ENCODE assay signal across 10 mouse cellular contexts in genomic region chr9:22098993-22099696, GRCm38 (mm10). TPM values are rescaled to one million over a fixed set of nuclear protein-coding genes. Genes with fewer than 3 reads are reported as not detected.
A peak's percentile ranks its signal among the peaks of the same experiment; 100 is the strongest.
DNase-seq lines count a peak whose midpoint lies in the region; ATAC-seq and TF ChIP-seq lines count a peak whose summit lies in the region.
"Had no signal": no experiment of that assay in that cellular context is flagged by ENCODE, and none has a peak within 500 bp of the region (broad histone marks: within the 10 kb centered on the region; RNA-seq: fewer than 3 reads in every experiment).

Gene Cnn1, plus strand, starts transcription at chr9:22099216.

- WGBS in midbrain, embryonic 11.5 days: 11% methylated on average over 14 of the region's 14 CpGs
- 12% methylated on average over 14 of the region's 14 CpGs for WGBS in midbrain, postnatal 0 days

- no peaks in the 10 kb centered on the region for H3K9me3 ChIP-seq in midbrain, embryonic 11.5 days (ENCODE audit: control insufficient read depth, low read length)
- H3K9me3 ChIP-seq in midbrain, postnatal 0 days (ENCODE audit: low read length): no peaks in the 10 kb centered on the region

- peak; percentile 57 for DNase-seq in midbrain, embryonic 11.5 days (ENCODE audit: low spot score, missing footprints)
- no peak for DNase-seq in midbrain, postnatal 0 days (ENCODE audit: low spot score)
- DNase-seq in embryo, embryonic 9.5 days (ENCODE audit: extremely low spot score): peak; percentile 6
- DNase-seq in heart, postnatal 4 days: peak; percentile 67
- no peak for DNase-seq in cerebellum, adult 11 months
- DNase-seq in right cerebral cortex, postnatal 14 days: no peak
- DNase-seq in layer of hippocampus, postnatal 36 days: no peak

- H3K4me3 ChIP-seq in midbrain, embryonic 11.5 days (ENCODE audit: low read depth, low read length): no peak within 1 kb of the TSS
- H3K4me3 ChIP-seq in midbrain, postnatal 0 days (ENCODE audit: low read depth, low read length): no peak within 1 kb of the TSS

- no peak for TF ChIP-seq CTCF in midbrain, postnatal 0 days (IDR thresholded peaks at IDR 0.05)

- no peak within 1 kb of the TSS for H3K9ac ChIP-seq in midbrain, embryonic 11.5 days (ENCODE audit: low read length)
- no peak within 1 kb of the TSS for H3K9ac ChIP-seq in midbrain, postnatal 0 days (replicated peaks; ENCODE audit: low read length, poor library complexity, severe bottlenecking)
- H3K9ac ChIP-seq: hindbrain, embryonic 14.5 days had no signal

- H3K27me3 ChIP-seq in midbrain, embryonic 11.5 days (ENCODE audit: control insufficient read depth, insufficient read depth, low read length): peaks cover 21% of the 10 kb centered on the region
- H3K27me3 ChIP-seq in midbrain, postnatal 0 days (ENCODE audit: insufficient read depth, low read length): peaks cover 30% of the 10 kb centered on the region

- H3K4me1 ChIP-seq in midbrain, embryonic 11.5 days (ENCODE audit: control insufficient read depth, insufficient read depth, low read length): no peaks in the 10 kb centered on the region
- no peaks in the 10 kb centered on the region for H3K4me1 ChIP-seq in midbrain, postnatal 0 days (ENCODE audit: insufficient read depth, low read length)

- H3K36me3 ChIP-seq in midbrain, embryonic 11.5 days (ENCODE audit: control insufficient read depth, insufficient read depth, low read length): no peaks in the 10 kb centered on the region
- H3K36me3 ChIP-seq in midbrain, postnatal 0 days (ENCODE audit: insufficient read depth, low read length): no peaks in the 10 kb centered on the region

- ATAC-seq in midbrain, embryonic 11.5 days (ENCODE audit: low FRiP score): no peak
- ATAC-seq in midbrain, postnatal 0 days (ENCODE audit: low FRiP score): no peak
- peak; percentile 37; the same call in 1 of the 2 replicates for ATAC-seq in megakaryocyte progenitor cell, adult 5-6 weeks (replicated peaks; ENCODE audit: poor library complexity)

- H3K4me2 ChIP-seq in midbrain, embryonic 11.5 days: no peak within 1 kb of the TSS
- H3K4me2 ChIP-seq in midbrain, postnatal 0 days (ENCODE audit: low read depth, low read length, poor library complexity, severe bottlenecking): no peak within 1 kb of the TSS; the same call in 1 of the 2 replicates
- H3K4me2 ChIP-seq: hindbrain, embryonic 14.5 days had no signal

- H3K27ac ChIP-seq in midbrain, embryonic 11.5 days (ENCODE audit: low read depth, low read length): no peak within 1 kb of the TSS
- no peak within 1 kb of the TSS for H3K27ac ChIP-seq in midbrain, postnatal 0 days (ENCODE audit: low read depth, low read length)
- H3K27ac ChIP-seq: hindbrain, embryonic 14.5 days had no signal

RNA-seq across cellular contexts. Expression of gene Cnn1, which starts in this region (rescaled TPM):
- polyA plus RNA-seq in midbrain, embryonic 11.5 days (2014; fragmentation: Nextera tagmentation; extraction: Ambion mirVana): 1.3 and 1.6 TPM in 2 replicates
- total RNA-seq in midbrain, postnatal 0 days (2014; rRNA removed): 1.2 and 1.3 TPM in 2 replicates
- 0.77 and 0.92 TPM in 2 replicates for polyA plus RNA-seq in midbrain, postnatal 0 days (2015; fragmentation: Nextera tagmentation; extraction: Ambion mirVana)
- 10 to 100 TPM; 38.1 to 39.3 TPM for total RNA-seq in heart, postnatal 4 days (2021)
- total RNA-seq in megakaryocyte progenitor cell, adult 5-6 weeks (2015): not detected in 2 replicates
- total RNA-seq in megakaryocyte progenitor cell, adult 5-6 weeks (2017): not detected in 2 replicates
- total RNA-seq in layer of hippocampus, postnatal 36 days (2021): under 1 TPM; 0.55 to 0.61 TPM
- total RNA-seq: neutrophil, adult 5-6 weeks had no signal

Comparison
In these comparisons a context has a peak if more than half of its experiments do, and no peak if none do; other contexts are left out.
1. RNA of gene Cnn1 (total RNA-seq): 38.1 to 39.3 TPM in heart, postnatal 4 days; 1.2 to 1.3 TPM in midbrain, postnatal 0 days, 0.55 to 0.61 TPM in layer of hippocampus, postnatal 36 days and not detected in megakaryocyte progenitor cell, adult 5-6 weeks; every median in the first group is over 10 times any median in the second.
2. DNase-seq: peak in midbrain, embryonic 11.5 days (single experiment), embryo, embryonic 9.5 days (single experiment) and heart, postnatal 4 days (single experiment); none in midbrain, postnatal 0 days (single experiment), cerebellum, adult 11 months (single experiment), right cerebral cortex, postnatal 14 days (single experiment) and layer of hippocampus, postnatal 36 days (0 of 2).
3. Peak in ATAC-seq in megakaryocyte progenitor cell, adult 5-6 weeks; RNA of the gene not detected or under 1 TPM.